In the genomic region with DNA sequence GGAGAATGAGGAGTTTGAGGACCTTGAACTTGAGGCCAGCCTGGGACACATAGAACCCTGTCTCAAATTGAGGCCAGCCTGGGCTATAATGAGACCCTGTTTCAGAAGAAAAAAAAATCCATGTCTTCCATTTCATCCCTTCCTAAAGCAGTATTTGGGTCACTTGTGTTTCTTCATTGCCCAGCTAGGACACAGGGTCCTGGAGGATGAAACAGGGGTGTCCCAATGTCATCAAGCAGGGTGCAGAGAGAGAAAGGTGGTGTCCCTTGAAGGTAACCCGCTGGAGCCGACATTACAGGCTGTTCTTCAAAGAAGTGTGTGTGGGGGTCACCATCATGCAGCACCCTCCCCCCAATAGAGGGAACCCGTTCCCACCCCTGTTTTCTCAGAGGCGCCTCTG, we compare ENCODE assay signal across 9 mouse cellular contexts.
DNase-seq lines count a peak whose midpoint lies in the region; ATAC-seq lines count a peak whose summit lies in the region.
"Had no signal": no experiment of that assay in that cellular context is flagged by ENCODE, and none has a peak within 500 bp of the region (broad histone marks: within the 10 kb centered on the region; RNA-seq: fewer than 3 reads in every experiment).

No protein-coding gene starts in this region.

- H3K9ac ChIP-seq in embryonic facial prominence, embryonic 13.5 days = no peak overlapping the region
- 0 out of 2 replicates have a peak overlapping the region, but pooled peaks have one; percentile 6 for H3K9ac ChIP-seq in hindbrain, embryonic 15.5 days
- peak overlapping the region; percentile 68 for H3K9ac ChIP-seq in neural tube, embryonic 13.5 days

- DNase-seq in heart, embryonic 10.5 days (ENCODE audit: low spot score) = no peak
- no peak for DNase-seq in heart, postnatal 14 days
- DNase-seq in lung, postnatal 10 days = no peak
- no peak for DNase-seq in c-Kit-positive CD71-positive TER-119-positive erythroid progenitor cells, embryonic 14.5 days (ENCODE audit: low spot score)
- no peak for DNase-seq in layer of hippocampus, postnatal 14 days (ENCODE audit: low spot score in 2 of 2)
- DNase-seq: lung, adult 2 months had no signal

- no peaks in the 10 kb centered on the region for H3K9me3 ChIP-seq in heart, embryonic 10.5 days
- no peaks in the 10 kb centered on the region for H3K9me3 ChIP-seq in embryonic facial prominence, embryonic 13.5 days
- no peaks in the 10 kb centered on the region for H3K9me3 ChIP-seq in hindbrain, embryonic 15.5 days
- no peaks in the 10 kb centered on the region for H3K9me3 ChIP-seq in neural tube, embryonic 13.5 days

- no peak overlapping the region for H3K4me3 ChIP-seq in heart, embryonic 10.5 days
- H3K4me3 ChIP-seq in embryonic facial prominence, embryonic 13.5 days = no peak overlapping the region
- no peak overlapping the region for H3K4me3 ChIP-seq in hindbrain, embryonic 15.5 days
- no peak overlapping the region for H3K4me3 ChIP-seq in neural tube, embryonic 13.5 days

- peak overlapping the region; percentile 71; the same call in 1 of the 2 replicates for H3K27ac ChIP-seq in heart, embryonic 10.5 days
- H3K27ac ChIP-seq in embryonic facial prominence, embryonic 13.5 days = peak overlapping the region; percentile 4; the same call in 1 of the 2 replicates
- H3K27ac ChIP-seq in hindbrain, embryonic 15.5 days (replicated peaks) = peak overlapping the region; percentile 79
- peak overlapping the region; percentile 92 for H3K27ac ChIP-seq in neural tube, embryonic 13.5 days (replicated peaks)

- no peaks in the 10 kb centered on the region for H3K36me3 ChIP-seq in heart, embryonic 10.5 days
- H3K36me3 ChIP-seq in embryonic facial prominence, embryonic 13.5 days = no peaks in the 10 kb centered on the region
- no peaks in the 10 kb centered on the region for H3K36me3 ChIP-seq in hindbrain, embryonic 15.5 days
- H3K36me3 ChIP-seq in neural tube, embryonic 13.5 days = no peaks in the 10 kb centered on the region

- no peak for ATAC-seq in embryonic facial prominence, embryonic 13.5 days (ENCODE audit: insufficient number of reproducible peaks, insufficient read depth, low FRiP score, low TSS enrichment, low read depth)
- no peak for ATAC-seq in hindbrain, embryonic 15.5 days (ENCODE audit: low FRiP score, low read depth)
- no peak for ATAC-seq in neural tube, embryonic 13.5 days (ENCODE audit: low read depth)

- WGBS in heart, embryonic 10.5 days = 50% methylated on average over 4 of the region's 4 CpGs
- 39% methylated on average over 4 of the region's 4 CpGs for WGBS in embryonic facial prominence, embryonic 13.5 days
- 21% methylated on average over 4 of the region's 4 CpGs for WGBS in hindbrain, embryonic 15.5 days
- 10% methylated on average over 4 of the region's 4 CpGs for WGBS in neural tube, embryonic 13.5 days

- H3K4me2 ChIP-seq in embryonic facial prominence, embryonic 13.5 days = no peak overlapping the region
- no peak overlapping the region; the same call in 1 of the 2 replicates for H3K4me2 ChIP-seq in hindbrain, embryonic 15.5 days
- 0 out of 2 replicates have a peak overlapping the region, but pooled peaks have one; percentile 16 for H3K4me2 ChIP-seq in neural tube, embryonic 13.5 days

- intact Hi-C loops in heart, postnatal 14 days (cut with DNase I) = no loop called here

- peaks cover 70% of the 10 kb centered on the region for H3K27me3 ChIP-seq in heart, embryonic 10.5 days (ENCODE audit: insufficient read depth, poor library complexity, severe bottlenecking)
- H3K27me3 ChIP-seq in embryonic facial prominence, embryonic 13.5 days = peaks cover 14% of the 10 kb centered on the region
- H3K27me3 ChIP-seq in hindbrain, embryonic 15.5 days = no peaks in the 10 kb centered on the region
- H3K27me3 ChIP-seq in neural tube, embryonic 13.5 days = no peaks in the 10 kb centered on the region

- peaks cover 52% of the 10 kb centered on the region for H3K4me1 ChIP-seq in heart, embryonic 10.5 days
- H3K4me1 ChIP-seq in embryonic facial prominence, embryonic 13.5 days = peaks cover 36% of the 10 kb centered on the region
- H3K4me1 ChIP-seq in hindbrain, embryonic 15.5 days (replicated peaks) = peaks cover 55% of the 10 kb centered on the region
- H3K4me1 ChIP-seq in neural tube, embryonic 13.5 days (replicated peaks) = peaks cover 78% of the 10 kb centered on the region

Comparison
In these comparisons a context has a peak if more than half of its experiments do, and no peak if none do; other contexts are left out.
1. H3K27ac ChIP-seq: peak in every context shown above with its lines; median percentile 92 in neural tube, embryonic 13.5 days; 79 in hindbrain, embryonic 15.5 days; 71 in heart, embryonic 10.5 days; 4 in embryonic facial prominence, embryonic 13.5 days.